Mouse (Mus musculus) midbrain, embryonic 12.5 days (tissue): ENCODE data around the gene T. TPM values are rescaled to one million over a fixed set of nuclear protein-coding genes. Genes with fewer than 3 reads are reported as not detected.

ENCODE experiments used
- ATAC-seq: fragments of 200-750 bp; cut with Nextera tagmentation; 2 replicates; pipeline ENCODE4 v1.8.0; 2017; ENCODE audit warnings: low read depth, moderate TSS enrichment, moderate library complexity; ENCODE audit not compliant: low FRiP score
- H3K27ac ChIP-seq: fragments of 300-500 bp; sonication (generic); replicated peaks from 2 replicates; pipeline ENCODE4 v1.5.1; 2016; ENCODE audit warnings: mild to moderate bottlenecking
- H3K27me3 ChIP-seq: fragments of 300-500 bp; sonication (generic); 2 replicates; pipeline ENCODE4 v1.6.1; 2016; ENCODE audit warnings: mild to moderate bottlenecking
- H3K36me3 ChIP-seq: fragments of 300-500 bp; sonication (generic); 2 replicates; pipeline ENCODE4 v1.6.1; 2016
- H3K4me1 ChIP-seq: fragments of 300-500 bp; sonication (generic); 2 replicates; pipeline ENCODE4 v1.6.1; 2016
- H3K4me2 ChIP-seq: fragments of 300-500 bp; sonication (generic); replicated peaks from 2 replicates; pipeline ENCODE4 v1.6.1; 2016; ENCODE audit warnings: mild to moderate bottlenecking, moderate library complexity
- H3K4me3 ChIP-seq: fragments of 300-500 bp; sonication (generic); 2 replicates; pipeline ENCODE4 v1.5.1; 2016; ENCODE audit warnings: mild to moderate bottlenecking
- H3K9ac ChIP-seq: fragments of 300-500 bp; sonication (generic); replicated peaks from 2 replicates; pipeline ENCODE4 v1.6.1; 2016; ENCODE audit warnings: mild to moderate bottlenecking, moderate library complexity
- H3K9me3 ChIP-seq: fragments of 300-500 bp; sonication (generic); 2 replicates; pipeline ENCODE4 v1.6.1; 2016; ENCODE audit warnings: mild to moderate bottlenecking
- WGBS: fragments of 180-500 bp; shearing (Covaris S2); methylation state at CpG from one replicate; pipeline ENCODE4 v1.1.7; 2016; 5-methylcytosine and 5-hydroxymethylcytosine counted together
- polyA plus RNA-seq: library from polyadenylated mRNA; unstranded; fragments of >200 nt; fragmentation: Nextera tagmentation; extraction: Ambion mirVana; gene quantifications from 2 replicates; pipeline ENCODE4 v1.2.1, GENCODE M21; 2016

The T gene
- polyA plus RNA-seq, 1 experiment from 2014 or later: 0.64 TPM

DNA sequence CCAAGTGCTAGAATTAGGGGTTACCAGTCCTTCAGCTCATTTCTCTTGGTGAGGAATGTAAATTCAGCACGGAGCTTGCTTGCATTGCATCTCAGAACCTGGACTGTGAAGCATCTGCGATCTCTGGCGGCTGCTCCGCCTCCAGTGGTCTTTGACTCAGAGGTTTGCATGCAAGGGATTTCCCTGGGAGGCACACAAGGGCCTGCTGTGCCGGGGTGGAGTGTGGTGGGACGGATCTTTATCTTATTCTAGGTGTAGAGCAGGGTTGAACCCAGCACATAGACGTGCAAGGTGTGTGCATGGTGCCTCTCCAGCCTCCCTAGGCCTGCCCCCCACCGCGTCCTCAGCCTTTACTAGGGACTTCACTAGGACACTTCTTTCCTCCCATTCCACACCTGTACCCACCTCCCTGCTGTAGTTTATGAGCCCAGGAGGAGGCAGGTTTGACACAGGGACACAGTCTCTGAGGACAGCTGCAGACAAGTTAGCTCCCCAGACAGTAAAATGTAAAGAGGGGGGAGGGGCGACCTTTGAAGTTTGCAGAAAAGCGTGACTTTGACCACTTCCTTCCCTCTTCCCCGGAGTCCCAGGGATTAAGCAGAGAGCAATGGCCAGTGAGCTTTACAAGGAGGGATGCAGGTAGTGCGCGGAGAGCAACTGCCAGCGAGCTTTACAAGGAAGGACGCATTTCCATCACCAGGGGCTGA, 25.5 kb upstream of the T start:
- no peak for ATAC-seq
- Histone ChIP-seq H3K27me3 (peaks cover 16% of the 10 kb centered on the region), H3K36me3 (no peaks in the 10 kb centered on the region), H3K9ac (no peak overlapping the region), H3K4me2 (peak overlapping the region; percentile 19), H3K27ac (no peak overlapping the region), H3K4me3 (no peak overlapping the region), H3K4me1 (peaks cover 19% of the 10 kb centered on the region), H3K9me3 (no peaks in the 10 kb centered on the region)
- WGBS: 3% methylated on average over 16 of the region's 16 CpGs

DNA sequence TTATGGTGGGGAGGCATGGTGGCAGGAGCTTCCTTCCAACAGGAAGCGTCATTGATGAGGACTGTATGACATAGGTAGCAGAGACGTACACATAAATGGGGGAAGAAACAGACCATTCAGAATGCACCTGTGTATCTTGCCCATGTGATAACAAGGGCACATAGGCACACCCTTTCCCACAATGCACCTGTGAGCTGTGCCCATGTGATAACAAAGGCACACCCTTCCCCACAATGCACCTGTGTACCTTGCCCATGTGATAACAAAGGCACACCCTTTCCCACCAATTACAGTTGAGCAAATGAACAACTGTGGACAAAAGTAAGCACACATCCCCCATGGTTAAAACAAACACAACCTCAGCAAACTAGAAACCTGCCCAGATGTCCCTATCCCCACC, 23.9 kb upstream of the T start:
- Histone ChIP-seq H3K27ac (no peak overlapping the region), H3K9ac (no peak overlapping the region), H3K27me3 (peaks cover 27% of the 10 kb centered on the region), H3K4me3 (no peak overlapping the region), H3K9me3 (no peaks in the 10 kb centered on the region), H3K4me2 (no peak overlapping the region), H3K4me1 (peaks cover 28% of the 10 kb centered on the region), H3K36me3 (no peaks in the 10 kb centered on the region)
- 81% methylated on average over 2 of the region's 2 CpGs for WGBS
- ATAC-seq: no peak

DNA sequence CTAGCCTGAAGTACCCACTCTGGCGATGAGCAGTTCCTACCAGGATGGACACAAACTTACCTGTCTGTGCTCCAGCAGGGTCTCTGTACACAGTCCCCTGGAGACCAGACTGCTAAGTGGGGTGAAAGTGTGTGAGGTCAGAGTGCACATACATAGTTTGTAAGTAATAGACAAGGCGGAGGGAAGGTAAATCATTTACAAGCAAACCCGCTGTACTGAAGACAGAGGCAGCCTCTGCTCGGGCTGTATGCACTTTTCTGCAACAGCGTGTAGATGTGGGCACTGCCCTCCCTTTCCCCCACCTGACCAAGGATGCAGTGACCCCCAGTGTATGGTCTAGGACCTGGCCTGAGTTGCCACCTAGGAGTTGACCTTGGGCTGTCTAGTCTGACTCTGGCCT, 20.6 kb upstream of the T start:
- Histone ChIP-seq H3K9ac (no peak overlapping the region), H3K27me3 (peaks cover 27% of the 10 kb centered on the region), H3K9me3 (no peaks in the 10 kb centered on the region), H3K4me2 (no peak overlapping the region), H3K4me1 (peaks cover 21% of the 10 kb centered on the region), H3K27ac (no peak overlapping the region), H3K4me3 (no peak overlapping the region), H3K36me3 (no peaks in the 10 kb centered on the region)
- WGBS: 56% methylated on average over 5 of the region's 5 CpGs
- no peak for ATAC-seq

DNA sequence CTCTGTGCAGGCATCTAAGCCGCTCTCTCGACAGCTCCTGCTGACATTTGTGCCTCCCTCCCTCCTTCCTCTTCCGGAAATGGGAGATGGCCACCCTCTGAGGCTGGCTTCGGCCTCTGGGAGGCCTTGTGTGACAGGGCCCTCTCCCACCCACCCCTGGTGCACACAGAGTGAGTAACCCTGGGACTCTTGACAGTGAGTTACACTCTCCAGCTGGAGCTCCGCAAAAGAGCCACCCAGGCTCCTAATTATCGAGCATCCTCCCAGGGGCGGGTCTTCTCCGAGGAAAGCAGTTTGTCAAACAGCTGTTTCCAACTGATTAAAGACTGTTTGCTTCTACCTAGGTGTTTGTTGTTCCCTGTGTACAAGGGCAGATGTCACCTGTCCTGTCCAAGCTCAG, 18.7 kb upstream of the T start:
- Histone ChIP-seq H3K27ac (no peak overlapping the region), H3K27me3 (peaks cover 27% of the 10 kb centered on the region), H3K9ac (no peak overlapping the region), H3K4me3 (no peak overlapping the region), H3K9me3 (no peaks in the 10 kb centered on the region), H3K4me1 (peaks cover 14% of the 10 kb centered on the region), H3K4me2 (no peak overlapping the region), H3K36me3 (no peaks in the 10 kb centered on the region)
- ATAC-seq: no peak
- WGBS: 6% methylated on average over 8 of the region's 8 CpGs

DNA sequence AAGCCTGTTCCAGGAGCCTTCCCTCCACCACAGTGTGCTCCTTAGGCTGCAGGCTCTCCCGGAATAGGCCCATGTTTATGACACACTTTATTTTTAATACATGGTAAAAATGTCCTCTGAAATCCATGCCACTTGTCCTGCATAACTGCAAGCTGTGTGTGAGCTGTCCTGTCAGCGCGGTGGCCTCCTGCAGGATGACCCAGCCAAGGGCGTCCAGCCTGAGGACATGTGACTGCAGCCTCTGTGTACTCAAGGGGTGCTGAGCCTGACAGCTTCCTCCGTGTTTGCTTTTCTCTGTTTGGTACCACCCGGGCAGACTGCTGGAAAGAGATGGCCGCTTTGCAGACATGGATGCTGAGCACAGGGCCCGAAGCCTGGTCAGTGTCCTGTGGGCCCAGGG, 17.4 kb upstream of the T start:
- no peak overlapping the region for H3K9ac ChIP-seq
- H3K27me3 ChIP-seq: peaks cover 27% of the 10 kb centered on the region
- H3K4me3 ChIP-seq: no peak overlapping the region
- H3K36me3 ChIP-seq: no peaks in the 10 kb centered on the region
- ATAC-seq: no peak
- 67% methylated on average over 8 of the region's 8 CpGs for WGBS
- H3K27ac ChIP-seq: no peak overlapping the region
- no peak overlapping the region for H3K4me2 ChIP-seq
- peaks cover 14% of the 10 kb centered on the region for H3K4me1 ChIP-seq
- no peaks in the 10 kb centered on the region for H3K9me3 ChIP-seq

DNA sequence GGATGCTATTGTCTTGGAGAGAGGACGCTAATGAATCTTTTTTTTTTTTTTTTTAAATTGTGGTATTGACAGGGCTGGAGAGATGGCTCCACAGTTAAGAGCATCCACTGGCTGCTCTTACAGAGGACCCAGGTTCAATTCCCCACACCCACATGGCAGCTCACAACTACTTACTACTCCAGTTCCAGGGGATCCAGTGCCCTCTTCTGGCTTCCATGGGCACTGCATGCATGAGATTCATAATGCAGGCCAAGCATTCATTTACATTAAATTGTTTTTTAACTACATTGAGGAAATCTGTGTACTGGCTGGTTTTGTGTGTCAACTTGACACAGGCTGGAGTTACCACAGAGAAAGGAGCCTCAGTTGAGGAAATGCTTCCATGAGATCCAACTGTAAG, 13.5 kb upstream of the T start:
- Histone ChIP-seq H3K4me2 (no peak overlapping the region), H3K4me1 (peaks cover 2% of the 10 kb centered on the region), H3K36me3 (no peaks in the 10 kb centered on the region), H3K27me3 (peaks cover 3% of the 10 kb centered on the region), H3K9me3 (no peaks in the 10 kb centered on the region), H3K27ac (no peak overlapping the region), H3K4me3 (no peak overlapping the region), H3K9ac (no peak overlapping the region)
- no peak for ATAC-seq
- 76% methylated on average over 1 of the region's 1 CpGs for WGBS

DNA sequence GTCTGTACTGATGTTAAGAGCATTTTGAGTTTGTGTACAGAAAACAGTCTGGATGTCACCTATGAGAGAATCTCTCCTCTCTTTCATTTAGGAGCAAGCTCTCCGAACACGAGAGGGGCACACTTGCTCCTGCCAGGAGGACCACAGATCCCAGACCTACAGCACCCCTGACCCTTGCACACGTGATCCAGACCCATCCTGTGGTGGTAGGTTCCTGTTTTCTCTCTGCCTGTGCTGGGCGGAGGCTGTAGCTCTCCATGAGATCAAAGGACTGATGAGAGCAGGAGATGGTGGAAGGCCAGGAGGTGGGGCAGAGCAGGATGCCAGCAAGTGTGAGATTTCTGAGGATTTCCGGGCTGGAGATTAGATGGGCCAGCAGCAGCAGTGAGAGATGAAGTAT, 12.7 kb upstream of the T start:
- 59% methylated on average over 5 of the region's 5 CpGs for WGBS
- no peak overlapping the region for H3K9ac ChIP-seq
- no peak for ATAC-seq
- no peak overlapping the region for H3K27ac ChIP-seq
- H3K4me2 ChIP-seq: no peak overlapping the region
- no peak overlapping the region for H3K4me3 ChIP-seq
- H3K27me3 ChIP-seq: peaks cover 5% of the 10 kb centered on the region
- no peaks in the 10 kb centered on the region for H3K36me3 ChIP-seq
- no peaks in the 10 kb centered on the region for H3K9me3 ChIP-seq
- no peaks in the 10 kb centered on the region for H3K4me1 ChIP-seq

DNA sequence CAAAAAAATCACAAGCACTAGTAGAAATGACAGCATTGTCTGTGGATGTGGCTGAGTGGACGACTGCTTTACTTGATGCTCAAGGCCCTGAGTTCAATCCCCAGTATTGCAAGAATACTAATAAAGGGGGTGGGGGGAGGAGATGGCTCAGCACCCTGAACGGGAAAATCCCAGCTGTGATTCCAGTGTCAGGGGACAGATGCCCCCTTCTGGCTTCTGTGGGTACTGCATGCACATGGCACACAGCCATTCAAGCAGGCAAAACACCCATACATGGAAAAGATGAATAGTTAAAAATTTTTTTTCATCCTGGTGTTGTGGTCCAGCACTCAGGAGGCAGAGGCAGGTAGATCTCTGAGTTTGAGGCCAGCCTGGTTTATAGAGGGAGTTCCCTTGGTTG, 10.9 kb upstream of the T start:
- Histone ChIP-seq H3K9ac (no peak overlapping the region), H3K4me3 (no peak overlapping the region), H3K9me3 (no peaks in the 10 kb centered on the region), H3K4me2 (no peak overlapping the region), H3K36me3 (no peaks in the 10 kb centered on the region), H3K27me3 (peaks cover 22% of the 10 kb centered on the region), H3K4me1 (no peaks in the 10 kb centered on the region), H3K27ac (no peak overlapping the region)
- ATAC-seq: no peak
- WGBS: 44% methylated on average over 2 of the region's 2 CpGs

DNA sequence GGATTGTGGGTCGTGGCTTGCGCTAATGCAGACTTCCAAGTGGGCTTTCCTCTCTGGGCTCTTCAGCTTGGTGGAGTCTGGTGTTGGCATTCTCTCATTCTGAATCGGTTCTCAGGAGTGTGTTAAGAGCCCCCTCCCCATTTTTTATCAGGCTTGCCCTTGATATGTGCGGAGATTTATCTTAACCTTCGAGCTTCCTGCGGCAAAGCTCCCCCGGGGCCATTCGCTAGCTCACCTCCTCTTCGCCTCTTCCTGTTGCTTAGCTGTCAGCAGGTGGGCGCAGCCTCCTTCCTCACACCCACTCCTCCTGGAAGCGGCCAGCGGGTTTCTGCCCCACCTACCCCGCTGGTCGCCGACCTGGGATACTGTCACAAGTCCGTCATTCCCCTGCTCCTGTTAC, 4.8 kb upstream of the T start:
- Histone ChIP-seq H3K4me3 (no peak overlapping the region), H3K36me3 (no peaks in the 10 kb centered on the region), H3K4me2 (no peak overlapping the region), H3K27me3 (peaks cover 83% of the 10 kb centered on the region), H3K27ac (no peak overlapping the region), H3K4me1 (peaks cover 20% of the 10 kb centered on the region), H3K9me3 (no peaks in the 10 kb centered on the region), H3K9ac (no peak overlapping the region)
- ATAC-seq: no peak
- WGBS: under 1% methylated on average over 16 of the region's 16 CpGs

DNA sequence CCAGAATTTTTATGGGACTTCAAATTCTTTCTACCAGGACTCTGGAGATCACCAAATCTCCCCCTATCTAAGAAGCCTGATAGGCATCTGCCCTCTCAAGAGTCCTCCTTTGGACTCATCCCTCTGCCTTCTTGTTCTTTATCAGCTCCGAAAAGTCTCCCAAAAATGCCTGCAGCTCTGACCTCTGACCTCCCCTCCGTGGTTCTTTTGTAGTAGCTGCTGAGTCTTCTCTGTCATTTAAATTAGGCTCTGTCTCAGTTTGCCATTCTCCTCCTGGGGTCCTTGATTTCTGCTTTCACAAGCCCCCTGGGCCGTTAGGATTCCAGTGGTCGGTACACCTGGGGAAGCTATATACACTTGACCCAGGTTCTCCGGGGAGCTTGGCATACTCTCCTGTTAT, 4.3 kb upstream of the T start:
- H3K4me3 ChIP-seq: no peak overlapping the region
- H3K9ac ChIP-seq: no peak overlapping the region
- H3K9me3 ChIP-seq: no peaks in the 10 kb centered on the region
- no peak overlapping the region for H3K4me2 ChIP-seq
- no peak for ATAC-seq
- H3K4me1 ChIP-seq: peaks cover 20% of the 10 kb centered on the region
- H3K27me3 ChIP-seq: peaks cover 88% of the 10 kb centered on the region
- 0% methylated on average over 5 of the region's 5 CpGs for WGBS
- no peaks in the 10 kb centered on the region for H3K36me3 ChIP-seq
- no peak overlapping the region for H3K27ac ChIP-seq

DNA sequence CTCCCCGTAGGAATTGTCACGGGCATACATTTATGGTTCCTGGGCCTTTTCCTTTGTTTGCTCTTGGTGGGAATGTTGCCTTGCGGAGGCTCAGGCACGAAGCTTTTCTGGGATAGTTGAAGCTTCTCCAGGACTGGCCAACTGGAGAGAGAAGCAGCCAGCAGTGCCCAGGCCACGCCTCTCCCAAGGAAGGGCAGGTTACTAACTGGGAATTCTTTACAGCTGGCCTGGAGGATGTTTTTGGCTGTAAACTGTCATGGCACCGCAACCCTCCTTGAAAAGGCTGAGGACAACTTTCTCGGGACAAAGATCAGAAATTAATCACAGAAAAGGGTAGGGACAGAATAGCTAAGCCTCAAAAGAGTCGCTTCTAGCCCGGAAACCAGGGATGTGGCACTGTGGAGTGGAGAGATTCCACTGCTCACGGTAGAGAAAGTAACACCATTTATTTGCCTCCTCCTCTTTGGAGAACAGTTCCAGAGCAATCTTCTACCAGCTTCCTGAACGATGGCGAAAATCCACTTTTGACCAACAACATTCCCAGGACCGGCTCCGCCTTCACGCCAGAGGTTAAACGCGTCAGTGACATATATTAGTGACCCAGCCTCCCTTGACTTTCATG, 1.9 kb upstream of the T start:
- Histone ChIP-seq H3K9me3 (no peaks in the 10 kb centered on the region), H3K36me3 (no peaks in the 10 kb centered on the region), H3K27me3 (peaks cover 99% of the 10 kb centered on the region), H3K4me2 (no peak overlapping the region), H3K9ac (no peak overlapping the region), H3K4me3 (no peak overlapping the region), H3K27ac (no peak overlapping the region), H3K4me1 (peaks cover 20% of the 10 kb centered on the region)
- ATAC-seq: no peak
- 2% methylated on average over 17 of the region's 17 CpGs for WGBS

DNA sequence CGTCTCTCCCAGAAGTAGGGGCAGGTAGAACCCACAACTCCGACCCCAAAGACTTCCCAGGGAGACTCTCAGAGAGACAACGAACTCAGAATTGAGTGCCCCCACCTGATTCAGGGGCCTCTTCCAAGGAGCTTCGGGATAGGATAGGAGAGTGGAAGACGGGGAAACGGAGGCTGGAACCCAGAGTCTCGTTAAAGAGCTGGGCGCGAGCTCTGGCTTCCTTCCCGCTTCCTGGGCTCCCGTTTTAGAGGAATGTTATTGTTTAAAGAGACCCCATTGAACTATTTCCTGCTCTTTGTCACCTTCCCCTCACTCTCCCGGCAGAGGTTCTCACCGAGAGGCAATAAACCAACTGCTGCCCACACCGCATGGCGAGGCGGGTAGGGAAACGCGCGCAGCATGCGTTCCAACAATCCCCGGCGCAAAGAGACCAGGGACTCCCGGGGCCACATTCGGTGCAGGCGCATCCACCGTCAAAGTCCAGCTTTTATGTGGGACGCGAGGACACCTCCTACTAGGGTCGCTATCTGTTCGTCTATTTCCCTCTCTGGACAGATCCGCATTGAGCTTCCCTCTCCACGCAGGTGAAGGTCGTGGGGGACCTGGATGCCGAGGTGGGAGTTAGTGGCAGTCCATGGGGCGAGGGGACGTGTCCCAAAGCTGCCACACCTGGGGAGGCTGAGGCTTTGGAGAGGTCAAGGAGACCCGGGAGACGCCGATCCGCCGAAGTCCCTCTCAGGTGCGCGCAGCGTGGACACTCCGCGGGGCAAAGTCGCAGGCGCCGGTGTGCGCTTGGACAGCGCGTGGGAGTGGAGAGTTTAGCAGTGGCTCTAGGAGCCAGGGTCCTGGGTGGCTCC, 874 bp upstream of the T start:
- under 1% methylated on average over 52 of the region's 52 CpGs for whole genome bisulfite sequencing
- H3K27me3 ChIP-seq: peaks cover 99% of the 10 kb centered on the region
- no peaks in the 10 kb centered on the region for H3K36me3 ChIP-seq
- H3K27ac ChIP-seq: no peak overlapping the region
- H3K9me3 ChIP-seq: no peaks in the 10 kb centered on the region
- peaks cover 20% of the 10 kb centered on the region for H3K4me1 ChIP-seq
- peak overlapping the region; percentile 37 for H3K4me2 ChIP-seq
- peak overlapping the region; percentile 17 for H3K4me3 ChIP-seq
- no peak overlapping the region for H3K9ac ChIP-seq
- ATAC-seq: no peak
